Mouse (Mus musculus) right cerebral cortex, postnatal 10 days (tissue): Measurements from ENCODE around the gene Tlcd1.
"Not testable (repeated sequence)": the region's sequence is repeated elsewhere in the genome, so short reads cannot be mapped to it uniquely, and the experiment has no call there.

ENCODE experiments used
- DNase-seq, 2 experiments: peaks; one replicate each; pipeline ENCODE4 v3.0.0; 2021; ENCODE audit warnings: low spot score in 2 of 2

Gene Tlcd1

DNA sequence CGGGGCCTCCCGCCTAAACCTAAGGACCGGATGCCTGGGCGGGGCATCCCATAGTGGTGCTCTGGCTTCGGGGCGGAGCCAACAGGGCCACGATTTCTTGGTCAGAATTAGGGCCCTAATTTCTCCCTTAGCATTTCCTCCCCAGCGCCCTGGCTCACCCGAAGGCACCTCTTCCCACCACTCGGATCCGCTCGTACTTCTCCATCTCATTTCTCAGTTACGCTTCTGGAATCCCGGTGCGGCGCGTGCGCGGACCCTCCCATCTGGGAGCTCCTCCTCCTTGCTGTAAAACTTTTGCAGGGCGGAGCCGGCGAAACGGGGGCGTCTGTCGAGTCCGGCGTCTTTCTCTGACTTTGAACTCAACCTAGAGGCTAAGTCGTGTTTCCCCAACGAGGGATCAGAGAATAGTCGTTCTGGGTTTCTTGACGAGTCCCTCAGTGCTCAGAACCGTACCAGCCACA, at the start of gene Tlcd1, which contains the start of gene Nek8:
Gene Tlcd1, plus strand, starts transcription at position 310 of the 461 bp plus-strand sequence.
Gene Nek8, minus strand, starts transcription at position 274 of the 461 bp plus-strand sequence.
- peak; percentile 87 to 89 for DNase-seq

DNA sequence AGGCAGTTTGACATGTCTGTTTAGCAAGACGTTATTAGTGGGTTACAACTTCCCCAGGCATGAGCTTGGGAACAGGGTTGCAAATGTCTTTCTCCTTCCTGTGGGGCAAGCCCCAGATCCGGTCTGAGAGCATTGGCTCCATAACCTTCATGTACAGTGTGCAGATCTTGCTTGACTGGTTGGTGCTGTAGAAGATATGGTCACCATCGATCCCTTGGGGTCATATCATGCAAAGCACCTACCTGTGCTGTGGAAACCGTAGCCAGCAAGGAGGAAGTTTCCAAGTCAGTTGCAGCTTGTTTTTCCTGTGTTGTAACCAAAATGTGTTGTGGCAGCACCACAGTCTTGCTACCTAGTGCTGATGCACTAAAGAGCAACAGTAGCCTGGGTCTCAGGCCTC, 49.8 kb upstream of the Tlcd1 start:
- no peak for DNase-seq

DNA sequence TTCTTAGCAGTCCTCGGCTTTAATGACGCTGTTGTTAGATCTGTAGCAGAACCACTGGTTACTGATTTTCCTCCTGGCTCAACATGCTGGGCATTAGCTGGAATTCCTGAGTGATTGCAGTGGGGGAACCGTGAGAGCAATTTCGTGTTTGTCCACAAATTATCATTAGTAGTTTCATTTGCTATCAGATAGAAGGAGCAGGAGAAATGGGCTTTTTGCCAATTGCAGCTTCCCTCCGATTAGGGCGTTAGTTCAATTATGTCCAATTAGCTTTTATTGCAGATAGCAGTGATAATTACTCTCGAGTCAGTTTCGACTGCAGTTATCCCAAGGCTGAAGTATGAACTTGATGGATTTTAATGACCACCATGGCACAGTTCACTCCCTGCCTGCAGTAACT, 47.1 kb upstream of the Tlcd1 start:
- no peak for DNase-seq

DNA sequence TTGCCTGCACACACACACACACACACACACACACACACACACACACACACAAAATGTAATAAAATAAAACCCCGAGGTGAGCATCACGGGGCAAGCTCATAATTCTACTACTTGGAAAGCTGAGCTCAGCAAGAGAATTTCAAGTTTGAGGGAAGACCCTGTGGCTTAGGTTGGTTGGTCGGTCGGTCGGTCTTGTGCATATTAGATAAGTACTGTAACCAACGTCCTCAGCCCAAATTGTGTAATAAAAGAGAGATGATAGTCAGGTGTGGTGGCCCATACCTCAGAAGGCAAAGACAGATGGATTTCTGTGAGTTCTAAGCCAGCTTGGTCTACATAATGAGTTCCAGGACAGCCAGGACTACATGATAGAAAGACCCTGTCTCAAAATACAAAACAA, 42.6 kb upstream of the Tlcd1 start:
- no peak for DNase-seq

DNA sequence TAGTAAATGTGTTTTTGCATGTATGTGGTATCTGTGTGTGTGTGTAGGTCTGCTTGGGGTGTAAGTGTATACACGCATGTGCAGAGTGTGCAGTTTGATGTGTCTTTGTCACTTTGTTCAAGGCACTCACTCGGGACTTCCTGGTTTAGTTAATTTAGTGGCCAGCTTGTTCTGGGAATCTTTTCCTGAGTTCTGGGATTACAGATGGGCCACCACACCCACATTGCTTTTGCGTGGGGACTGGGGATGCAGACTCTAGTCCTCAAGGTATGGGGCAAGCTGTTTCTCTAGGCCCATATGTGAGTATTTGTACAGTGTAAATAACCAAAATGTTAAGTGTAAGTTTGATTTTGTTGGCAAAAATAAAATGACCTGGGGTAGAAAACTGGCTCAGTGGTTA, 42.2 kb upstream of the Tlcd1 start:
- no peak for DNase-seq

DNA sequence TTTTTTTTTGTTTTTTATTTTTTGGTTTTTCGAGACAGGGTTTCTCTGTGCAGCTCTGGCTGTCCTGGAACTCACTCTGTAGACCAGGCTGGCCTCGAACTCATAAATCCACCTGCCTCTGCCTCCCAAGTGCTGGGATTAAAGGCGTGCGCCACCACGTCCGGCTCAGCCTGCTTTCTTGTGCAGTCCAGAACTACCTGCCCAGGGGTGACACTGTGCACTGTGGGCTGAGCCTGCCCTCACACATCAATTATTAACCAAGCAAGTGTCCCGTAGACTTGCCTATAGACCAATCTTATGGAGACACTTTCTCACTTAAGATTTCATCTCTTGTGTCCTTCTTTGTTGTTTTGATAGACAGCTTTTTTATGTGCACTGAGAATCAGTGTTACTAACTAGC, 41.2 kb upstream of the Tlcd1 start:
- DNase-seq, result not testable (repeated sequence)

DNA sequence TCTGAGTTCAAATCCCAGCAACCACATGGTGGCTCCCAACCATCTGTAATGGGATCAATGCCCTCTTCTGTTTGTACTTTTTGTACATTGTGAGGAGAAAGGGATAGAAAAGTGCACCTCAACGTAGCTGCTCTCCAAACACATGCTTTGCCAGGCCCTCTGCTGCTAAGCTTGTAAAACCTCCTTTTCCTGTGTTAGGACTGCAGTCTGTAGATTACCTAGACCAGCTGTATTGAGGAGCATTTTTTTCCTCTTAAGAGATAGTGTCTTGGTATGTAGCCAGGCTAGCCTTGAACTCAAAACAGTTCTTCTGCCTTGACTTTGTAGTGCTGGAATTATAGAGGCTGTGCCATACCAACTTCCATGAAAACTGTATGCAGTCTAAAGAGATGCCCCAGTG, 40.4 kb upstream of the Tlcd1 start:
- no peak for DNase-seq

DNA sequence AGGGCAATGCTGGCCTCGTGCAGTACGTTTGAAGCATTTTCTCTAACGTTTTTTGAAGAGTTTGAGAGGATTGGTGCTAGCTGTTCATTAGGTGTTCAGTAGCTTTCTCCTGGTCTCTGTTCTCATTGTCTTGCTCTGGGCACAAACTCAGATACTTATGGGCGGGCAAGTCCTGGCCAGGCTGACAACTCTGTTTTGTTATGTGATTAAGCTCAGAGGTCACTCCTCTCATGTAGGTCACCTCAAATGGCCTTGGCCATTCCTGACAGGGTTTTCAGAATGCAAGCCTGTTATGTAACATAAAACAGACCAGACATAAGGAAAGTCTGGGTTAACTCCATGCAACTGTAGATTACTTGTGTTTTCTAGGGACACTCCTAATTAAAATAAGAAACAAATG, 38.9 kb upstream of the Tlcd1 start:
- no peak for DNase-seq

DNA sequence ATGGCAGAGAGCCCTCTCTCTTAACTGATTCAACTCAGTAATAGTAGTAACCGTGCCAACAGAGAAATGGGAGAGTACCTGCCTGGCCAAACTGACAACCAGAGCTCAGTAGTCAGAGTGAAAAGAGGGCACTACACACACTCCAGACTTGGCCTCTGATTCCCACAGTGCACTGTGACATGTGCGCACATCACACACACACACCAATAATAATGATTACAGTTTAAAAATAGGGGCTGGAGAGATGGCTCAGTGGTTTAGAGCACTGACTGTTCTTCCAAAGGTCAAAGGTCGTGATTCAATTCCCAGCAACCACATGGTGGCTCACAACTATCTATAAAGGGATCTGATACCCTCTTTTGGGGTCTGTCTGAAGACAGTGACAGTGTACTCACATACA, 38.5 kb upstream of the Tlcd1 start:
- no peak for DNase-seq

DNA sequence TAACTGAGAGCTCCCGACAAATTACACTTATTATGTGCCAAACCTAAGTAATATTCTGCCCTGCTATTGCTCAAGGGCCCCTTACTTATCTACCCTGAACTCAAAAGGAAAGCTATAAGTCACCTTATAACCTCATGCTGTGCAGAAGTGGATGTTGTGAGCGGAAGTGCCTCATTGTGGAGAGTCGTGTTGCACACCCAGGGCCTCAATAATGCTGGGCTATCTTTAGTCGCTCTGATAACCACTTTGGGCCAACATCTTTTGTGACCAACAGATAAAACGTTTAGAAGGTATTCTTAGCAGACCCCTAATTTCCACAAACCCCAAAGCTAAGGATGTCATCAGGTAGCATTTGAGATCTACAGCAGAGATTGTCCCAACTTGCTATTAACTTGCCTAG, 35.8 kb upstream of the Tlcd1 start:
- no peak for DNase-seq

DNA sequence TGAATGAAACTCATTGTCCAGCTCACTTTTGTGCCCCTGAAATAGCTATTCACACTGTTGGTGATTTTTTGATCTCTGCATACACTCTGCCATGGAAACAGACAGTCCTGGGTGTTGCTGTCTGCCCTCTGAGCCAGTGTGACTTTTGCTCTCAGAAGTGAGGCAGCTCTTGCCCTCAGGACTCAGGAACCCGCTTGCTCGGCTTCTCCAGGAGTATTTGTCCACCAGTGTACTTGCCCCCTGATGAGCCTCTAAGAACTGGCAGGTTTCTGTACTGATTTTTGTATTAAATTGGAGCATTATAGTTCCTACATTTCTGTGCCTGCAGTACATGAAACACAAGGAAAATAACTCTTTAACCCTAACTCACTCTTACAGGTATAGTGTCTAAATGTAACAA, 33.0 kb upstream of the Tlcd1 start:
- DNase-seq, result no peak

DNA sequence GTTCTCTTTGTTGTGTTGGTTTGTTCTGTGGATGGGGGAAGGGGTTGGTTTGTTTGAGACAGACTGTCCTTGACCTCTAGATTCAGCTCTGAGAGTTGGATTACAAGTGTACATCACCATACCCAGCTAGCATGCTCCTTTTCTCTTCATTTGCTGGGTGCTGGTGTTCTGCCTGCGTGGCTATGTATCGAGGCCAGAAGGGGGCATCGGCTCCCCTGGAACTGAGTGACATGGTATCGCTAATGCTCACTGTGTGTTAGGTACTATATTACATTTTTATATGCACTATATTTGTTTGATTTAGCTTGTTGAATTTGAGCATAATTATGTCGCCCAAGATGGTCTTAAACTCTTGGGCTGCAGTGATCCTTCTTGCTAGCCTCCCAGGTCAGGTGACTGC, 30.3 kb upstream of the Tlcd1 start:
- DNase-seq, result no peak

DNA sequence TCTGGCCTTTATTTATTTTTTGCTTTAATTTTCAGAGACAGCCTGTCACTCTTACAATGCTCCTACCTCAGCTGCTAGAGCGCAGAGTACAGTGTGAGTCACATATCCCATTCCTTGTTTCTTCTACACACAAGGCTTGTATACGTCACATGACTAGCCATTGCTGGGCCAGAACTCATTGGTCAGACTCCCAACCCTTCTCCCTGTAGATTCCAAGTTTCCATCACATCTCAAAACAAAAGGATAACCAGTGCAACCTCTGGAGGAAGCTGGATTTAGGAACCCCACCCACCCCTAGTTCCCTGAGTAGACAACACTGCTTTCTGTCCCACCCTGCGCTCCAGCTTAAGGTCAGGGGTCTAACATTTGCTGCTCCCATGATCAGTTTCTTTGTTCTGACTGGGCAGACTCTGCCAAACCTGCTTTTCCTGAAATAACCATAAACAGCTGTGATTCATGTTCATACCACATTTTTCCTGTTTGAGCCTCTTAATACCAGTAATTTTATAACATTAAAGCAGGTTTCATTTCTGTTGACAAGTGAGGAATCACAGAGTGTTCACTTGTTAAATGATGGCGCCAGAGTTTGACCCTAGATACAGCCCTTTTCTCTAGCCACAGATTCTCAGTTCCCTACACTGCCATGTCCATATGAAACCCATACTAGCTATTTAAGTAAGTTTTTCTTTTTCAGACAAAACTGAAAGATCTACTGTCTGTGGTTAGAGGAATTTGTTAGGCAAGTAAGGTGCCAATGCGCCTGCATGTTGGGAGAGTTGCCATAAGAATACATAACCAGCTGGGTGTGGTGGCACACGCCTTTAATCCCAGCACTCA, 29.6 kb upstream of the Tlcd1 start:
- DNase-seq, result no peak

DNA sequence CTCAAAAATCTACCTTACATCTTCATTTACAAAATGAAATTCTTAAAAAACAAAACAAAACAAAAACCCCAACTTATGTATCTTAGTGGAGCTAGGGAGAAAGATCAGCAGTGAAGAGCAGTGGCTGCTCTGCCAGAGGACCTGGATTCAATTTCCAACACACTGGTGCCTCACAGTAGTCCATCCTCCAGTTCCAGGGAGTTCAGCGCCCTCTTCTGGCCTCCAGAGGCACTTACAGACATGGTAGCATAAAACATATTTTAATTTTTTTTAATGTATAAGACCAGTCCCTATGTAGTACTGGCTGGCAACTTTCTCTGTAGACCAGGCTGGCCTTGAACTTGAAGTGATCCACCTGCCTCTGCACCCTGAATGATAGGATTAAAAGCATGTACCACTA, 25.4 kb upstream of the Tlcd1 start:
- peak in 1 of 2 experiments; percentile 50 for DNase-seq

DNA sequence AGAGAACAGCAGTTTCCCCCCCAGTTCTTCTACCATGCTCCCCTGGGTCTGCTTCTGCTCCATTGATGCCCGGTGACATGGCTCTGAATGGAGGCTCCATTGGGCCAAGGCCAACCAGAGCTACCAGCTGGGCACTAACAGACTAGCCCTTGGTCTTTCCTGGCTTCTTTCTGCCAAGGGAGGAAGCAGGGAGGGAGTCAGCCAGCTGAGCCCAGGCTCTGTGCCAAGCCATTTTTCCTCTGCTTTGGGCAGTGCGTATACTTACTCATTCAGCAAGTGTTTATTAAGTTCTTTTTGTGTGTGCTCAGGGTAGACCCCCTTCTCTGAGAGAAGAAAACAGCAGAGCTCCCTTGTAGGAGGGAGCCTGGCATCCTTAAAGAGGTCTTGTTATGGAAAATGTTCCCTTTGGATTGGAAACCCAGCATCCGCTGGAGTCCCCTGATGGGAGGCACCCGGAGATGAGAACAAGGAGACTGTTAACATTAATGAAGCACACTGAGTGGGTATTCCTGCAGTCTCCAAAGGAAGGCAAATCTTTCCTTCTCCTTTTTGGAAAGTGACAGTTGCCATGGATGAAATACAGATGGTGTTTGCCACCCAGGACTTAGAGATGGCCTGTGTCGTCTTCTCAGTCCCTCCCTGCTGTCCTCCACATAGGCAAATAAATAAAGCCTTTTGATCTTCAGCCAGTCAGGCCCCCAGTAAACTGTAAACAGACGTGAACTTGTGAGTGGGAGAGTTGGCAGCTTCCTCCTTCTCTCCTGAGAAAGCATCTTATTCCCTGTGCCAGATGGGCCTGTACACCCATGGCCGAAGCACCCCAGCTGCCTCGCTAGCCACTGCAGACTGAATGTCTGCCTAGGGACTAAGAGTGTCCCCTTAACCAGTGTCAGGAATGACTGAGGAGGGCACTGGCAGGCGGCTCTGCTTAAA, 23.9 kb upstream of the Tlcd1 start:
- peak; percentile 93 to 95 for DNase-seq

DNA sequence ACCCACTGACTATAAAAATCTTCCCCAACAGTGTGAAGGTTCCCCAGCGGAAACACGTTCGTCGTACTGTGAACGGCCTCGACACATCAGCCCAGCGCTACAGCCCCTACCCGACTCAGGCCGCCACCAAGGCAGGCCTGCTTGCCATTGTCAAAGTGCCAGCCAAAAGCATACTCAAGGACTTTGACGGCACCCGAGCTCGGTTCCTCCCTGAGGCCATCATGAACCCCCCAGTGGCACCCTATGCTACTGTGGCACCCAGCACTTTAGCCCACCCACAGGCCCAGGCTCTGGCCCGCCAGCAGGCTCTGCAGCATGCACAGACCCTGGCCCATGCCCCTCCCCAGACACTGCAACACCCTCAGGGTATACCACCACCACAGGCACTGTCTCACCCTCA, 22.7 kb upstream of the Tlcd1 start:
- DNase-seq, result peak; percentile 39 to 52

DNA sequence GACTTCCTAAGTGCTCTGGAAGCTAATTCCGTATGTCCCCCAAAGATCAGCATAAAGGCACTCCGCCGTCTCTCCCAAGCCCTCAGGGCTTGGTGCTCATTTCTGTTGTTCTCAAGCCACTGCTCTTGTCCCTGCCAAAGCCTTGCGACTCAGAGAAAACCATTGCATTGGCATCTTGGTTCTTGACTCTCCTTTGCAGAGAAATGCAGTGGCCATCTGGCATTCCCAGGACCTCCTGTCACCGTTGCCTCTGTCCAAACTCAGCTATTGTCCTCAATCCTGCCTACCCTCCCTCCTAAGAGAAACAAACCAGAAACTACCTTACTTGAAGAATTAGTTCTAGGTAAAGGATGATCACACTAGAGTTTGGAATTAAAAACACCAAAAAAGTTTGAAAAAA, 20.8 kb upstream of the Tlcd1 start:
- no peak for DNase-seq

DNA sequence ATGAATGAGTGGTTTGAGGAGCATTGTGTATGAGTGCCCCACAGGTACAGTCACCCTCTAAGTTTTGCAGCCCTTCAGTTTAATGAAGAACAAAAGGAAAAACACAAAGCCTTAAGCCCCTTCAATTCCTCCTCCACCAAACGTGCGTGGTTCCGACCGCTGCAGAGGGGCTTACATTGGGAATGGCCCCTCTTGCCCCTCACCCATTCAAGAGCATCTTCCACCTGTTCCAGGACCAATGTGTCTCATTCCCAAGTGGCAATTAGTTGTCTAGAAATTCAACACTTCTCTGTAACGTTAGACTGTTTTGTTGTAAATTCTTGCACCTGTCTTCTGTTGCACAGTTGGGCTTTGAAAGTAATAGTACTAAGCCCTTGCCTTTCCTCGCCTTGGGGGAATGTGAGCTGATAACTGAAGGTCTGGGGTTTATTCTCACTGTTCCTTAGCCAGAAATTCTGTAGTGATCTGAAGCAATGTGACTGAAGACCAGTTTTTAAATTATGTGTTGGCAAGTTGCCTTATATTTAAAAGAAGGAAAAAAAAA, 20.3 kb upstream of the Tlcd1 start:
- DNase-seq, result no peak

DNA sequence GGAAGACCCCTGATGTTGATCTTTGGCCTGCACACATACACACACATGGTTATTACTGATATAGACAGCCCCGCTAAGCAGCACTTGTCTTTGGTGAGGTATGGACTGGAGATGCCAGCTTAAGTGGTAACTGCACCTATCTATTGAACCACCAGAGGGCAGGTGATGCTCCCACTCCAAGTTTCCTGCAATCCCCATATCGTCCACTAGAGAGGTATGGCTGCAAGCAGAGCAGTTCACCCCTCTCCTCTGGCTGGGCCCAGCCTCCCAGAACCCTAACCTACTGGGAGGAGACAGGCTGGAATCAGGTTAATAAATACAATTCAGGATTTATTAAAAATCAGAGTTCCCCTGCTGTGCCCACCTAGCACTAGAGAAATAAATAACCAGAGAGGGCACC, 17.4 kb upstream of the Tlcd1 start:
- DNase-seq, result peak; percentile 84

DNA sequence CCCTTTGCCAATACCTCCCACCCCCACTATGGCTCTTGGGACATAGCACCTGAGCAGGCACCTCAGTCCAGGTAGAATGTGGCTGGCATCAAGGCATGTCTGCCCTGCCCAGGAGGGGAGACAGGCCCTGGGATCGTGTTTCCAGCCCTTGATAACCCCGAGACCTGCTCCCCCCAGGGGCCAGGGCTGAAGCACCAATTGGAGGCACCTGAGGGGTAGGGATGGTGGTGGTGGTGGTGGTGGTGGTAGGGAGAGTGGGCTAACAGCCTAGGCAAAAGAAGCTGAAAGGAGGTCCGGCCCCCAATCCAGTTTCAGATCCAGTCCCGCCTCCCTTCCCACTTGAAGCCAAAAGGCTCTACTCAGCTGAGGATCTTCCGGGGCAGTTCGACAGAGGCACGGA, 17.0 kb upstream of the Tlcd1 start:
- peak in 1 of 2 experiments; percentile 35 for DNase-seq

DNA sequence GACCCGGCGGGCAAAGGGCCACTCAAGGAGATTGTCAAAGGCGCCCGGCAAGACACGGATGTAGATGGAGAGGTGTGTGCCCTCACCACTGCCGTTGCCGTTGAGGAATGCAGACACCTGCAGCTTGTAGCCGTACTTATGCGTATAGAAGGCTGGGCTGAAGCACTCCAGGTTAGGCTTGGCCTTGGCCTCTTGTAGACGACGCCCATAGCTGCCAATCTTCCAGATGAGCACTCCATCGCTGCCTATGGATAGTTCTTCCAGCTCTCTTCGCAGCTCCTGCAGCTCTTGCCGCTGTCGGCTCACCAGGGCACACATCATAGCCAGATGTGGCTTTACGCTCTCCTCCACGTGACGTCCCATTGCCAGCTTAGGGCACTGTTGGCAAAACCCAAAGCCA, 16.3 kb upstream of the Tlcd1 start:
- no peak for DNase-seq

DNA sequence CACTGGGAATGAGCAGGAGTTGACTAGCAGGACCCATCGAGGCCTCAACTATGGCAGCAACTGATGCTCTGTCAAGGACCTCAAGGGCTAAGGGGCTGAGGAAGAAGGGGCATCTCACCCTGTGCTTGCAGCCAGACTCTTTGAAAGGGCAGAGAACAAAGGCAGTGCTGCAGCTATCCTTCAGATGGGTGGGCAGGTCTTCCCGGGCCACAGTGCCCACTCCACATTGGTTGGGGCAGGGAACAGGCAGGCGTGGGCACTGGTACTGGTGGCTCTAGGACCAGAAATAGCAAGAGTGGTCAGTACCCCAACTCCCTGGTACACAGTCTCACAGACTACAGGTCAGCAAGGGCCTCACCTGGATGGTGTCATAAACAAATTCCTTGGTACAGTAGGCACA, 15.8 kb upstream of the Tlcd1 start:
- no peak for DNase-seq
